Comparison of ENCODE assay signal across 7 mouse cellular contexts in genomic region chr5:114138277-114139164, GRCm38 (mm10). TPM values are rescaled to one million over a fixed set of nuclear protein-coding genes. Genes with fewer than 3 reads are reported as not detected.
DNase-seq lines count a peak whose midpoint lies in the region; ATAC-seq and TF ChIP-seq lines count a peak whose summit lies in the region.

No protein-coding gene starts in this region.

- H3K36me3 ChIP-seq in hindbrain, embryonic 12.5 days, result 0 out of 2 replicates have a peak, but pooled peaks cover 2% of the 10 kb centered on the region
- H3K36me3 ChIP-seq in lung, postnatal 0 days (ENCODE audit: insufficient read depth, low read length), result no peaks in the 10 kb centered on the region

- no peaks in the 10 kb centered on the region for H3K9me3 ChIP-seq in hindbrain, embryonic 12.5 days (replicated peaks)
- no peaks in the 10 kb centered on the region for H3K9me3 ChIP-seq in lung, postnatal 0 days (ENCODE audit: low read length)

- ATAC-seq in hindbrain, embryonic 12.5 days (ENCODE audit: low FRiP score), result peak; percentile 41; the same call in 1 of the 2 replicates
- ATAC-seq in lung, postnatal 0 days, result peak; percentile 69

- H3K4me1 ChIP-seq in cortical plate, adult 2 months (ENCODE audit: control insufficient read depth, insufficient read depth, low read length), result no peaks in the 10 kb centered on the region
- peaks cover 22% of the 10 kb centered on the region for H3K4me1 ChIP-seq in hindbrain, embryonic 12.5 days
- H3K4me1 ChIP-seq in lung, postnatal 0 days (ENCODE audit: insufficient read depth, low read depth, low read length), result peaks cover 9% of the 10 kb centered on the region

- no peak; the same call in 1 of the 2 replicates for TF ChIP-seq EP300 in lung, postnatal 0 days (IDR thresholded peaks at IDR 0.05)

- intact Hi-C loops in left cerebral cortex, postnatal 36 days (cut with DNase I), result loop anchor here (10.0 kb wide), 1 partner anchor 166 kb away; no protein-coding TSS in a partner anchor

- H3K4me3 ChIP-seq in cortical plate, adult 2 months (ENCODE audit: insufficient read depth, low read length), result no peak overlapping the region
- no peak overlapping the region for H3K4me3 ChIP-seq in hindbrain, embryonic 12.5 days
- no peak overlapping the region for H3K4me3 ChIP-seq in lung, postnatal 0 days (ENCODE audit: low read depth, low read length)

- WGBS in hindbrain, embryonic 12.5 days, result 71% methylated on average over 21 of the region's 21 CpGs
- 41% methylated on average over 21 of the region's 21 CpGs for WGBS in lung, postnatal 0 days

- peak; percentile 59 for DNase-seq in R1 (ENCODE audit: low read depth, low spot score)
- DNase-seq in lung, postnatal 0 days (ENCODE audit: low spot score), result peak; percentile 53
- DNase-seq in spleen, postnatal 14 days (ENCODE audit: low spot score in 2 of 2), result no peak
- DNase-seq in left cerebral cortex, postnatal 36 days (ENCODE audit: low spot score in 2 of 2), result no peak
- no peak for DNase-seq in natural killer cell, adult 2 months (ENCODE audit: low spot score in 2 of 2)

- H3K9ac ChIP-seq in hindbrain, embryonic 12.5 days, result no peak overlapping the region
- H3K9ac ChIP-seq in lung, postnatal 0 days (replicated peaks; ENCODE audit: low read depth), result no peak overlapping the region

- H3K27ac ChIP-seq in cortical plate, adult 2 months (ENCODE audit: insufficient read depth, low read length), result peak overlapping the region; percentile 51
- H3K27ac ChIP-seq in hindbrain, embryonic 12.5 days, result peak overlapping the region; percentile 83
- H3K27ac ChIP-seq in lung, postnatal 0 days (ENCODE audit: low read length), result peak overlapping the region; percentile 57

- TF ChIP-seq CTCF in cortical plate, adult 2 months (IDR thresholded peaks at IDR 0.05; ENCODE audit: extremely low read depth, insufficient read depth, low read length), result no peak
- peak; percentile 21; the same call in 1 of the 2 replicates for TF ChIP-seq CTCF in lung, postnatal 0 days (IDR thresholded peaks at IDR 0.05)

- no peak for TF ChIP-seq POLR2A in cortical plate, adult 2 months (IDR thresholded peaks at IDR 0.05; ENCODE audit: extremely low read depth, insufficient read depth, low read length)

- peak overlapping the region; percentile 19 for H3K4me2 ChIP-seq in hindbrain, embryonic 12.5 days (replicated peaks)
- H3K4me2 ChIP-seq in lung, postnatal 0 days (replicated peaks; ENCODE audit: low read depth, low read length), result peak overlapping the region; percentile 14; the same call in 1 of the 2 replicates

- no peaks in the 10 kb centered on the region for H3K27me3 ChIP-seq in hindbrain, embryonic 12.5 days
- no peaks in the 10 kb centered on the region for H3K27me3 ChIP-seq in lung, postnatal 0 days (replicated peaks; ENCODE audit: insufficient read depth, low read length)

RNA-seq across cellular contexts. Expression of gene Acacb, which starts 7.8 kb away (rescaled TPM):
- polyA plus RNA-seq in cortical plate, adult 2 months (2012; rRNA removed), result 3.1 and 3.3 TPM in 2 replicates
- 2.4 and 3.4 TPM in 2 replicates for polyA plus RNA-seq in hindbrain, embryonic 12.5 days (2016; fragmentation: Nextera tagmentation; extraction: Ambion mirVana)
- polyA plus RNA-seq in lung, postnatal 0 days (2015; fragmentation: Nextera tagmentation; extraction: Ambion mirVana), result 0.54 and 1.3 TPM in 2 replicates
- total RNA-seq in left cerebral cortex, postnatal 36 days (2021), result 1 to 10 TPM; 3.9 to 6.9 TPM

RNA-seq across cellular contexts. Expression of gene Ung, which starts 8.3 kb away (rescaled TPM):
- 2.6 and 3.9 TPM in 2 replicates for polyA plus RNA-seq in cortical plate, adult 2 months (2012; rRNA removed)
- 25.7 and 26.2 TPM in 2 replicates for polyA plus RNA-seq in hindbrain, embryonic 12.5 days (2016; fragmentation: Nextera tagmentation; extraction: Ambion mirVana)
- 4.5 and 5.5 TPM in 2 replicates for polyA plus RNA-seq in lung, postnatal 0 days (2015; fragmentation: Nextera tagmentation; extraction: Ambion mirVana)
- 1 to 10 TPM; 3.3 to 5.3 TPM for total RNA-seq in left cerebral cortex, postnatal 36 days (2021)

RNA-seq across cellular contexts. Expression of gene Alkbh2, which starts 10.5 kb away (rescaled TPM):
- polyA plus RNA-seq in cortical plate, adult 2 months (2012; rRNA removed), result 8.4 and 11.5 TPM in 2 replicates
- polyA plus RNA-seq in hindbrain, embryonic 12.5 days (2016; fragmentation: Nextera tagmentation; extraction: Ambion mirVana), result 7.0 and 7.6 TPM in 2 replicates
- polyA plus RNA-seq in lung, postnatal 0 days (2015; fragmentation: Nextera tagmentation; extraction: Ambion mirVana), result 4.1 and 4.3 TPM in 2 replicates
- total RNA-seq in left cerebral cortex, postnatal 36 days (2021), result 1 to 10 TPM; 6.0 to 7.4 TPM

RNA-seq across cellular contexts. Expression of gene Svop, which starts 47.2 kb away (rescaled TPM):
- 122 and 128 TPM in 2 replicates for polyA plus RNA-seq in cortical plate, adult 2 months (2012; rRNA removed)
- 55.6 and 56.1 TPM in 2 replicates for polyA plus RNA-seq in hindbrain, embryonic 12.5 days (2016; fragmentation: Nextera tagmentation; extraction: Ambion mirVana)
- not detected in 2 replicates for polyA plus RNA-seq in lung, postnatal 0 days (2015; fragmentation: Nextera tagmentation; extraction: Ambion mirVana)
- 100 to 1,000 TPM; 179 to 201 TPM for total RNA-seq in left cerebral cortex, postnatal 36 days (2021)

Comparison
In these comparisons a context has a peak if more than half of its experiments do, and no peak if none do; other contexts are left out.
1. DNase-seq: peak in R1 (single experiment) and lung, postnatal 0 days (single experiment); none in spleen, postnatal 14 days (0 of 2), left cerebral cortex, postnatal 36 days (0 of 2) and natural killer cell, adult 2 months (0 of 2).
2. Peak in every context shown above with its lines, with median percentiles within 50 percentile points of each other: H3K27ac ChIP-seq.